Mouse (Mus musculus) E14TG2a.4 (cell line): ENCODE measurements at regions not wholly inside any gene's neighbourhood (a gene's known extent, or its start where the extent isn't known, plus 50 kb on each side); places are given as distances from the start of the nearest gene placed in this dataset.

ENCODE experiments used
- CTCF ChIP-seq: conservative IDR thresholded peaks from 2 replicates; pipeline ENCODE4 v1.5.1; 2014; ENCODE audit warnings: low read length
- NANOG ChIP-seq: IDR thresholded peaks from 2 replicates; pipeline ENCODE4 v1.6.1; 2014; ENCODE audit warnings: borderline replicate concordance, low read length, mixed read lengths

DNA sequence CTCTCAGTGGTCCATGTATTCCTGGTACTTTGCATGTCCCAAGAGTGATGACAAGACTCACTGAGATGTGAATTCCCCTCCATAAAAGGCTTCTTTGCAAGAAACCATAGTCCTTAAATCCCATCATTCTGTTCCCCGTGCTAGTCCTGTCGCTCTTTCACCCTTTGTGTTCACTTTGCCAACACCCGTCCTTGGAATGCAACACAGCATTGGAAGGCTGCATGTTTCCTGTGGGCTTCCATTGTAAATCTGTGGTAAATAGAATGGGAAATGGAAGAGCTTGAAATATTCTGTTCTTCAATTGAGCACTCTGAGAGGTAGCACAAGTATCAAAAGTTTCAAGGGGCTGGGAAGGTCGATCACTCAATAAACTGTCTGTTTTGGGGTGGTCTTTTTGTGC lies 226.1 kb downstream of the Ube2cbp start:
- no peak for TF ChIP-seq CTCF
- no peak; the same call in 1 of the 2 replicates for TF ChIP-seq NANOG
